Mouse (Mus musculus) MEL (cell line): ENCODE measurements around the gene Samhd1. TPM values are rescaled to one million over a fixed set of nuclear protein-coding genes. Genes with fewer than 3 reads are reported as not detected.

Experiments used
- DNase-seq: peaks from one replicate; pipeline ENCODE4 v3.0.0; 2011; ENCODE audit warnings: low read depth, low spot score
- H3K27ac ChIP-seq: 2 replicates; pipeline ENCODE4 v1.5.1; 2012; ENCODE audit warnings: low read depth, mild to moderate bottlenecking, control low read depth, low read length, moderate library complexity; ENCODE audit not compliant: control insufficient read depth
- H3K27me3 ChIP-seq, 2 experiments: fragments of 150-350 bp in 1 of 2; sonication (generic) in 1 of 2; 2 replicates each; pipeline ENCODE4 v1.6.1; 2012; ENCODE audit warnings: low read length in 2 of 2, mild to moderate bottlenecking in 2 of 2, improper control_type of control experiment in 1 of 2, moderate library complexity in 1 of 2; ENCODE audit not compliant: insufficient read depth in 2 of 2, control insufficient read depth in 1 of 2
- H3K36me3 ChIP-seq, 2 experiments: 2 replicates each; pipeline ENCODE4 v1.6.1; 2012 to 2014; ENCODE audit warnings: low read length in 2 of 2, improper control_type of control experiment in 1 of 2, inconsistent platforms in 1 of 2, mild to moderate bottlenecking in 1 of 2; ENCODE audit not compliant: insufficient read depth in 2 of 2, control insufficient read depth in 1 of 2
- H3K4me1 ChIP-seq, 2 experiments: fragments of 150-350 bp in 1 of 2; sonication (generic) in 1 of 2; 2 replicates each; pipeline ENCODE4 v1.6.1; 2012; ENCODE audit warnings: low read length in 2 of 2, improper control_type of control experiment in 1 of 2, mild to moderate bottlenecking in 1 of 2; ENCODE audit not compliant: insufficient read depth in 2 of 2, control insufficient read depth in 1 of 2
- H3K4me3 ChIP-seq, 2 experiments: fragments of 150-350 bp in 1 of 2; sonication (generic) in 1 of 2; 2 replicates each; pipeline ENCODE4 v1.5.1; 2012; ENCODE audit warnings: low read depth in 2 of 2, low read length in 2 of 2, mild to moderate bottlenecking in 2 of 2, moderate library complexity in 2 of 2, control low read depth in 1 of 2, improper control_type of control experiment in 1 of 2; ENCODE audit not compliant: control insufficient read depth in 1 of 2, insufficient read depth in 1 of 2
- H3K79me2 ChIP-seq: 2 replicates; pipeline ENCODE4 v1.6.1; 2012; ENCODE audit warnings: mild to moderate bottlenecking, low read length, moderate library complexity; ENCODE audit not compliant: control insufficient read depth, poor library complexity, insufficient read depth
- H3K9ac ChIP-seq: 2 replicates; pipeline ENCODE4 v1.6.1; 2012; ENCODE audit warnings: low read depth, mild to moderate bottlenecking, control low read depth, low read length, moderate library complexity; ENCODE audit not compliant: control insufficient read depth, poor library complexity, severe bottlenecking
- H3K9me3 ChIP-seq: fragments of 150-350 bp; sonication (generic); replicated peaks from 2 replicates; pipeline ENCODE4 v1.6.1; 2012; ENCODE audit warnings: mild to moderate bottlenecking, low read length, improper control_type of control experiment, moderate library complexity; ENCODE audit not compliant: insufficient read depth
- CHD1 ChIP-seq: IDR thresholded peaks from 2 replicates; pipeline ENCODE4 v1.6.1; 2012; ENCODE audit warnings: low read depth, mild to moderate bottlenecking, inconsistent platforms, low read length, improper control_type of control experiment
- CTCF ChIP-seq, 3 experiments: IDR thresholded peaks in 2 of 3; conservative IDR thresholded peaks in 1 of 3; 2 replicates each; pipeline ENCODE4 v1.5.1; 2011 to 2012; ENCODE audit warnings: low read length in 3 of 3, low read depth in 2 of 3, mild to moderate bottlenecking in 2 of 3, improper control_type of control experiment in 1 of 3, inconsistent platforms in 1 of 3, mixed read lengths in 1 of 3, moderate library complexity in 1 of 3; ENCODE audit not compliant: control insufficient read depth in 1 of 3, insufficient read depth in 1 of 3, poor library complexity in 1 of 3, severe bottlenecking in 1 of 3
- E2F4 ChIP-seq: IDR thresholded peaks from 2 replicates; pipeline ENCODE4 v1.6.1; 2011; ENCODE audit warnings: low read depth, low read length, improper control_type of control experiment, borderline replicate concordance
- GABPA ChIP-seq: IDR thresholded peaks from 2 replicates; pipeline ENCODE4 v1.6.1; 2012; ENCODE audit warnings: low read depth, mild to moderate bottlenecking, inconsistent platforms, low read length, improper control_type of control experiment, moderate library complexity
- GATA1 ChIP-seq: IDR thresholded peaks from 2 replicates; pipeline ENCODE4 v1.6.1; 2011; ENCODE audit warnings: low read depth, low read length, improper control_type of control experiment
- JUND ChIP-seq: IDR thresholded peaks from 2 replicates; pipeline ENCODE4 v1.6.1; 2011; ENCODE audit warnings: low read depth, mild to moderate bottlenecking, improper control_type of control experiment, low read length
- MAFK ChIP-seq: IDR thresholded peaks from 2 replicates; pipeline ENCODE4 v1.6.1; 2011; ENCODE audit warnings: low read depth, mild to moderate bottlenecking, low read length, improper control_type of control experiment, borderline replicate concordance
- MXI1 ChIP-seq: IDR thresholded peaks from 2 replicates; pipeline ENCODE4 v1.6.1; 2011; ENCODE audit warnings: mild to moderate bottlenecking, low read depth, low read length, improper control_type of control experiment
- MYC ChIP-seq: IDR thresholded peaks from 2 replicates; pipeline ENCODE4 v1.6.1; 2011; ENCODE audit warnings: low read depth, mild to moderate bottlenecking, low read length, improper control_type of control experiment, moderate library complexity
- NELFE ChIP-seq: IDR thresholded peaks from 2 replicates; pipeline ENCODE4 v1.6.1; 2011; ENCODE audit warnings: low read depth, low read length, improper control_type of control experiment
- POLR2AphosphoS2 ChIP-seq: IDR thresholded peaks from 2 replicates; pipeline ENCODE4 v1.6.1; 2011; ENCODE audit warnings: low read length, improper control_type of control experiment
- RAD21 ChIP-seq: IDR thresholded peaks from 2 replicates; pipeline ENCODE4 v1.6.1; 2011; ENCODE audit warnings: mild to moderate bottlenecking, low read depth, low read length, improper control_type of control experiment
- RCOR1 ChIP-seq: IDR thresholded peaks from 2 replicates; pipeline ENCODE4 v1.6.1; 2012; ENCODE audit warnings: low read depth, mild to moderate bottlenecking, inconsistent platforms, low read length, improper control_type of control experiment
- SIN3A ChIP-seq: IDR thresholded peaks from 2 replicates; pipeline ENCODE4 v1.6.1; 2012; ENCODE audit warnings: low read length, improper control_type of control experiment, inconsistent platforms
- SMC3 ChIP-seq: IDR thresholded peaks from 2 replicates; pipeline ENCODE4 v1.6.1; 2011; ENCODE audit warnings: low read depth, low read length, improper control_type of control experiment
- ZC3H11A ChIP-seq: IDR thresholded peaks from 2 replicates; pipeline ENCODE4 v1.6.1; 2012; ENCODE audit warnings: low read depth, mild to moderate bottlenecking, inconsistent platforms, low read length, improper control_type of control experiment
- ZKSCAN1 ChIP-seq: IDR thresholded peaks from 2 replicates; pipeline ENCODE4 v1.6.1; 2012; ENCODE audit warnings: low read depth, mild to moderate bottlenecking, inconsistent platforms, low read length, improper control_type of control experiment, moderate library complexity
- ZMIZ1 ChIP-seq: IDR thresholded peaks from 2 replicates; pipeline ENCODE4 v1.6.1; 2012; ENCODE audit warnings: low read depth, mild to moderate bottlenecking, inconsistent platforms, low read length, improper control_type of control experiment, moderate library complexity
- polyA plus RNA-seq, 2 experiments: library from polyadenylated mRNA; stranded (reverse) in 1 of 2; unstranded in 1 of 2; fragments of >175 nt in 1 of 2; fragments of >200 nt in 1 of 2; gene quantifications; 2 replicates each; pipeline versions ENCODE4 v1.2.1 to v1.2.4; 2012; ENCODE audit warnings: low replicate concordance in 2 of 2, low read depth in 1 of 2; ENCODE audit not compliant: insufficient read length in 2 of 2, insufficient read depth in 1 of 2, missing spikeins in 1 of 2
- total RNA-seq: library from RNA; depleted of rRNA; stranded (reverse); fragments of 300-350 nt; gene quantifications from 2 replicates; pipeline ENCODE4 v1.2.3, GENCODE M21; 2012

Gene Samhd1
- total and polyA plus RNA-seq, 3 experiments = 15.7 to 76.8 (median 50.5) TPM

DNA sequence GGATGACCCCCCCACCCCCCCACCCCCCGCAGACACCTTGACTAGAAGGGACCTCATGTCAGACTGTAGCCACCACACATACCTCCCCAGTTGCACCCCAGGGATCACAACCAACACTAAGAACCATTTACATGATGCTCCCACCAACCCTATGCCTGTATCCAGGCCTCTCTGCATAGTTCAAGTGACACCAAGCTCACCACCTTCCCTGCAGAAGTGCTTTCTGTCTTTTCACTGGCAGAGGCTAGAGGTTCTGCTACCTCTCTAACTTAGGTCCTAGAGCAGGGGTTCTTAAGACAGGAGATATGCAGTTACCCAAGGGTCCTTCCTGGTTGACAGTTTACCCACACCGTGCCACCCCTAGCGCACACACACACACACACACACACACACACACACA, 59.8 kb downstream of the Samhd1 start:
- Histone ChIP-seq H3K27me3 (no peaks in the 10 kb centered on the region), H3K79me2 (no peaks in the 10 kb centered on the region), H3K4me1 (no peaks in the 10 kb centered on the region), H3K27ac (no peak overlapping the region), H3K36me3 (no peaks in the 10 kb centered on the region), H3K9ac (no peak overlapping the region), H3K9me3 (no peaks in the 10 kb centered on the region), H3K4me3 (no peak overlapping the region)
- TF ChIP-seq ZKSCAN1 = no peak
- TF ChIP-seq ZMIZ1 = no peak
- TF ChIP-seq GABPA = no peak
- TF ChIP-seq RAD21 = no peak
- TF ChIP-seq JUND = no peak
- TF ChIP-seq RCOR1 = no peak
- no peak for TF ChIP-seq NELFE
- no peak for TF ChIP-seq GATA1
- TF ChIP-seq CTCF (IDR thresholded peaks at IDR 0.05 in 2 of 3, conservative IDR thresholded peaks at IDR 0.05 in 1 of 3; ENCODE audit: control insufficient read depth in 1 of 3, insufficient read depth in 1 of 3, low read depth in 2 of 3, low read length in 3 of 3, poor library complexity in 1 of 3, severe bottlenecking in 1 of 3) = no peak
- no peak for TF ChIP-seq ZC3H11A
- no peak for TF ChIP-seq MXI1
- TF ChIP-seq CHD1 = no peak
- TF ChIP-seq E2F4 = no peak
- no peak for TF ChIP-seq MYC
- no peak for TF ChIP-seq SIN3A
- no peak for TF ChIP-seq SMC3
- no peak for TF ChIP-seq MAFK
- DNase-seq = no peak

GRCm38 (mm10) chr2:157074772-157075171, 60.3 kb downstream of the Samhd1 start:
- DNase-seq = no peak
- no peaks in the 10 kb centered on the region for H3K79me2 ChIP-seq
- H3K27ac ChIP-seq = no peak overlapping the region
- H3K4me1 ChIP-seq = no peaks in the 10 kb centered on the region
- H3K27me3 ChIP-seq = no peaks in the 10 kb centered on the region
- H3K36me3 ChIP-seq = no peaks in the 10 kb centered on the region
- H3K9ac ChIP-seq = no peak overlapping the region
- no peak overlapping the region for H3K4me3 ChIP-seq
- TF ChIP-seq MYC (no peak), ZKSCAN1 (no peak), GABPA (no peak), POLR2AphosphoS2 (no peak)
- TF ChIP-seq, all 39 proteins: peak for 0
- no peaks in the 10 kb centered on the region for H3K9me3 ChIP-seq
